Mouse (Mus musculus) heart, embryonic 11.5 days (tissue): Measurements from ENCODE around the gene Fndc3b. TPM values are rescaled to one million over a fixed set of nuclear protein-coding genes. Genes with fewer than 3 reads are reported as not detected.
A peak's percentile ranks its signal among the peaks of the same experiment; 100 is the strongest.
"Not testable (repeated sequence)": the region's sequence is repeated elsewhere in the genome, so short reads cannot be mapped to it uniquely, and the experiment has no call there.

Experiments
- ATAC-seq: fragments of 200-750 bp; cut with Nextera tagmentation; replicated peaks from 2 replicates; pipeline ENCODE4 v1.8.0; 2017; ENCODE audit warnings: moderate library complexity; ENCODE audit not compliant: insufficient number of reproducible peaks, low FRiP score, low TSS enrichment
- H3K27ac ChIP-seq: fragments of 300-500 bp; sonication (generic); 2 replicates; pipeline ENCODE4 v1.5.1; 2014; ENCODE audit warnings: mild to moderate bottlenecking, low read depth, low read length
- H3K27me3 ChIP-seq: fragments of 300-500 bp; sonication (generic); 2 replicates; pipeline ENCODE4 v1.6.1; 2014; ENCODE audit warnings: mild to moderate bottlenecking, low read length, mixed read lengths; ENCODE audit not compliant: control insufficient read depth, insufficient read depth
- H3K36me3 ChIP-seq: fragments of 300-500 bp; sonication (generic); 2 replicates; pipeline ENCODE4 v1.6.1; 2014; ENCODE audit warnings: mild to moderate bottlenecking, low read length, moderate library complexity, mixed read lengths; ENCODE audit not compliant: control insufficient read depth, insufficient read depth
- H3K4me1 ChIP-seq: fragments of 300-500 bp; sonication (generic); 2 replicates; pipeline ENCODE4 v1.6.1; 2014; ENCODE audit warnings: low read length; ENCODE audit not compliant: control insufficient read depth, insufficient read depth
- H3K4me2 ChIP-seq: fragments of 300-500 bp; sonication (generic); 2 replicates; pipeline ENCODE4 v1.6.1; 2014; ENCODE audit warnings: mild to moderate bottlenecking, moderate library complexity
- H3K4me3 ChIP-seq: fragments of 300-500 bp; sonication (generic); 2 replicates; pipeline ENCODE4 v1.5.1; 2014; ENCODE audit warnings: low read depth, low read length
- H3K9ac ChIP-seq: fragments of 300-500 bp; sonication (generic); 2 replicates; pipeline ENCODE4 v1.6.1; 2014; ENCODE audit warnings: mild to moderate bottlenecking, low read depth, low read length, moderate library complexity
- H3K9me3 ChIP-seq: fragments of 300-500 bp; sonication (generic); replicated peaks from 2 replicates; pipeline ENCODE4 v1.6.1; 2016; ENCODE audit warnings: low read length; ENCODE audit not compliant: control insufficient read depth
- WGBS: fragments of 180-500 bp; shearing (Covaris S2); extraction: QIAGEN DNeasy Blood & Tissue Kit; methylation state at CpG from one replicate; pipeline ENCODE4 v1.1.7; 2014; ENCODE audit not compliant: insufficient replicate concordance; 5-methylcytosine and 5-hydroxymethylcytosine counted together
- polyA plus RNA-seq: library from polyadenylated mRNA; unstranded; fragments of >200 nt; fragmentation: Nextera tagmentation; extraction: Ambion mirVana; gene quantifications from 2 replicates; pipeline ENCODE4 v1.2.1, GENCODE M21; 2014

Gene Fndc3b
- polyA plus RNA-seq, 1 experiment from 2014 or later, result 28.6 TPM

- H3K4me1 ChIP-seq, result no peaks in the 10 kb centered on the region
- 74% methylated on average over 3 of the region's 3 CpGs for WGBS
- no peak overlapping the region for H3K9ac ChIP-seq
- no peak overlapping the region for H3K4me2 ChIP-seq
- no peaks in the 10 kb centered on the region for H3K27me3 ChIP-seq
- H3K27ac ChIP-seq, result no peak overlapping the region
- no peak overlapping the region for H3K4me3 ChIP-seq
- H3K36me3 ChIP-seq, result no peaks in the 10 kb centered on the region
- no peaks in the 10 kb centered on the region for H3K9me3 ChIP-seq
- ATAC-seq, result no peak
Measured at GRCm38 (mm10) chr3:27406440-27406839, 304.7 kb downstream of the Fndc3b start.

GRCm38 (mm10) chr3:27400996-27401395 lies 310.1 kb downstream of the Fndc3b start:
- H3K27me3 ChIP-seq, H3K36me3 ChIP-seq, H3K9ac ChIP-seq, H3K4me3 ChIP-seq, H3K9me3 ChIP-seq, H3K4me2 ChIP-seq, H3K4me1 ChIP-seq, ATAC-seq, H3K27ac ChIP-seq: not testable (repeated sequence)
- 76% methylated on average over 3 of the region's 3 CpGs for WGBS

- Histone ChIP-seq H3K36me3 (no peaks in the 10 kb centered on the region), H3K4me1 (no peaks in the 10 kb centered on the region), H3K9ac (no peak overlapping the region), H3K9me3 (no peaks in the 10 kb centered on the region), H3K4me2 (no peak overlapping the region), H3K27ac (no peak overlapping the region), H3K27me3 (no peaks in the 10 kb centered on the region), H3K4me3 (no peak overlapping the region)
- no peak for ATAC-seq
- 45% methylated on average over 1 of the region's 1 CpGs for WGBS
Measured at GRCm38 (mm10) chr3:27389923-27390322, 321.2 kb downstream of the Fndc3b start.

- no peak overlapping the region for H3K27ac ChIP-seq
- H3K9me3 ChIP-seq, result no peaks in the 10 kb centered on the region
- ATAC-seq, result no peak
- 64% methylated on average over 3 of the region's 3 CpGs for WGBS
- no peaks in the 10 kb centered on the region for H3K27me3 ChIP-seq
- H3K4me3 ChIP-seq, result no peak overlapping the region
- H3K4me2 ChIP-seq, result no peak overlapping the region
- no peaks in the 10 kb centered on the region for H3K36me3 ChIP-seq
- H3K9ac ChIP-seq, result no peak overlapping the region
- no peaks in the 10 kb centered on the region for H3K4me1 ChIP-seq
Measured at GRCm38 (mm10) chr3:27384836-27385235, 326.3 kb downstream of the Fndc3b start.

GRCm38 (mm10) chr3:27377935-27378334 lies 333.2 kb downstream of the Fndc3b start:
- Histone ChIP-seq H3K4me3 (no peak overlapping the region), H3K27me3 (peaks cover 17% of the 10 kb centered on the region), H3K4me2 (no peak overlapping the region), H3K9ac (no peak overlapping the region), H3K27ac (no peak overlapping the region), H3K4me1 (no peaks in the 10 kb centered on the region), H3K9me3 (no peaks in the 10 kb centered on the region), H3K36me3 (no peaks in the 10 kb centered on the region)
- WGBS, result 58% methylated on average over 4 of the region's 4 CpGs
- no peak for ATAC-seq

GRCm38 (mm10) chr3:27374396-27374795 lies 336.7 kb downstream of the Fndc3b start:
- Histone ChIP-seq H3K36me3 (no peaks in the 10 kb centered on the region), H3K9me3 (no peaks in the 10 kb centered on the region), H3K27me3 (peaks cover 50% of the 10 kb centered on the region), H3K27ac (no peak overlapping the region), H3K4me3 (no peak overlapping the region), H3K4me2 (no peak overlapping the region), H3K9ac (no peak overlapping the region), H3K4me1 (peaks cover 7% of the 10 kb centered on the region)
- 58% methylated on average over 9 of the region's 9 CpGs for WGBS
- no peak for ATAC-seq

- no peak for ATAC-seq
- no peaks in the 10 kb centered on the region for H3K9me3 ChIP-seq
- H3K9ac ChIP-seq, result no peak overlapping the region
- peaks cover 50% of the 10 kb centered on the region for H3K27me3 ChIP-seq
- no peak overlapping the region for H3K27ac ChIP-seq
- 2% methylated on average over 76 of the region's 77 CpGs for WGBS
- H3K4me2 ChIP-seq, result peak overlapping the region; percentile 51
- no peaks in the 10 kb centered on the region for H3K36me3 ChIP-seq
- peak overlapping the region; percentile 22 for H3K4me3 ChIP-seq
- peaks cover 7% of the 10 kb centered on the region for H3K4me1 ChIP-seq
Measured at GRCm38 (mm10) chr3:27371725-27372650, 339.1 kb downstream of the Fndc3b start.

DNA sequence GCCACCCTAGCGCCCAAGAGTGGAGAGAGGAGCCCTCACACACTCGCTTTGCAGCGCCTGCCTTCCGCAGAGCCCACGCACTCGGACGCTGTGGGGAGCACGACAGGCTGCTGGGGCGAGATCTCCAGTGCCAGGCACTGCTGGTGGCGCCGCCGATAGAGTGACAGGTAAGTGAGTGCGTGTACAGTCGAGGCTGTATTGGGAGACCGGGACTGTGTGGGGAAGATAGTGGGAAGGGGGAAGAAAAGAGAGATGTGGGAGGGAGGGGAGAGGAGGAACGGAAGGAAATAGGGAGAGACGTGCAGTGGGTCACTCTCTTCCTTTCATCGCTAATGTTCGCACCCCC lies 339.9 kb downstream of the Fndc3b start, which contains the start of gene Ghsr:
Gene Ghsr (plus strand): TSS at position 76 of the 346 bp plus-strand sequence.
- WGBS, result 2% methylated on average over 19 of the region's 19 CpGs
- Histone ChIP-seq H3K27me3 (peaks cover 50% of the 10 kb centered on the region), H3K4me2 (peak within 1 kb of the TSS; percentile 51)

More for the DNA sequence above, 339.9 kb downstream of the Fndc3b start, which contains the start of gene Ghsr:
- no peak within 1 kb of the TSS for H3K9ac ChIP-seq
- ATAC-seq, result no peak
- peaks cover 7% of the 10 kb centered on the region for H3K4me1 ChIP-seq
- peak within 1 kb of the TSS; percentile 22 for H3K4me3 ChIP-seq
- no peaks in the 10 kb centered on the region for H3K9me3 ChIP-seq
- H3K27ac ChIP-seq, result no peak within 1 kb of the TSS
- H3K36me3 ChIP-seq, result no peaks in the 10 kb centered on the region
